Mouse (Mus musculus) naive thymus-derived CD4-positive, alpha-beta T cell, adult 5 months (primary cell): ENCODE measurements around the gene Prl8a6. TPM values are rescaled to one million over a fixed set of nuclear protein-coding genes. Genes with fewer than 3 reads are reported as not detected.

ENCODE experiments used
- polyA plus RNA-seq: library from polyadenylated mRNA; unstranded; fragments of 100-300 nt; shearing (Covaris generic); gene quantifications from one replicate; pipeline ENCODE4 v1.2.1, GENCODE M21; 2017

The Prl8a6 gene
- polyA plus RNA-seq, result not detected

GRCm38 (mm10) chr13:27438588-27438987 lies at the start of gene Prl8a6:
Gene Prl8a6 (minus strand): TSS chr13:27438688.

GRCm38 (mm10) chr13:27390746-27391145 lies 47.7 kb downstream of the Prl8a6 start, which contains the start of gene Prl2b1:
Gene Prl2b1 (minus strand): TSS chr13:27390846.

Other genes starting within 250 kb of the Prl8a6 start
- gene Prl3c1, start 242.0 kb downstream of the Prl8a6 start, polyA plus RNA-seq, result not detected
- gene Prl3b1, start 196.8 kb downstream of the Prl8a6 start, polyA plus RNA-seq, result not detected
- not detected for gene Prl3a1, start 179.3 kb downstream of the Prl8a6 start, polyA plus RNA-seq
- gene Prl6a1, start 126.1 kb downstream of the Prl8a6 start, polyA plus RNA-seq, result 0.41 TPM
- not detected for gene Prl8a2, start 93.0 kb downstream of the Prl8a6 start, polyA plus RNA-seq
- not detected for gene Prl2b1, start 47.8 kb downstream of the Prl8a6 start, polyA plus RNA-seq
- not detected for gene Prl8a8, start 74.5 kb upstream of the Prl8a6 start, polyA plus RNA-seq
- gene Prl8a9, start 125.9 kb upstream of the Prl8a6 start, polyA plus RNA-seq, result not detected
- gene Prl8a1, start 143.5 kb upstream of the Prl8a6 start, polyA plus RNA-seq, result not detected
- gene Prl7b1, start 171.9 kb upstream of the Prl8a6 start, polyA plus RNA-seq, result not detected
- gene Prl7a1, start 203.8 kb upstream of the Prl8a6 start, polyA plus RNA-seq, result not detected
- not detected for gene Prl7a2, start 229.3 kb upstream of the Prl8a6 start, polyA plus RNA-seq